Mouse (Mus musculus) testis, postnatal 10 days (tissue): ENCODE measurements around the gene Abtb2.
A peak's percentile ranks its signal among the peaks of the same experiment; 100 is the strongest.

Experiments
- DNase-seq: peaks from one replicate; pipeline ENCODE4 v3.0.0; 2021; ENCODE audit warnings: low spot score

Abtb2 gene

DNA sequence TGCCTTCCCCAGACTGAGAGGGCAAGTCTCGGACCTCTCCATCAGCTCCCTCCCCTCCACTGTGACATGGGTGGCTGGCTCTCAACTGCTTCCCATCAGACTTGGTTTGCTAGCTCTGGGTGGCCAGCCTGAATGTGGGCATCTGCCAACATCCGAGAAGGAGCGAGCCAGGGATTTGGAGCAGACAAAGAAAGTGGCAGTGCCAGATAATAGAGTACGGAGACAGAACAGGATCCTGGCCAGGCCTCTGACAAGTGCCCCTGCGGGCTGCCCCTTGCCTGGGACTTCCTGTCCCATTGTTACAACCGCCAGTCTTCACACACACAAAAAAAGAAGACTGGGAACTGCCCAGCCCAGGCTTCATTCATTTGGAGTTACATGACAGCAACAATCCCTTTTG, 124.3 kb downstream of the Abtb2 start:
- DNase-seq = no peak

DNA sequence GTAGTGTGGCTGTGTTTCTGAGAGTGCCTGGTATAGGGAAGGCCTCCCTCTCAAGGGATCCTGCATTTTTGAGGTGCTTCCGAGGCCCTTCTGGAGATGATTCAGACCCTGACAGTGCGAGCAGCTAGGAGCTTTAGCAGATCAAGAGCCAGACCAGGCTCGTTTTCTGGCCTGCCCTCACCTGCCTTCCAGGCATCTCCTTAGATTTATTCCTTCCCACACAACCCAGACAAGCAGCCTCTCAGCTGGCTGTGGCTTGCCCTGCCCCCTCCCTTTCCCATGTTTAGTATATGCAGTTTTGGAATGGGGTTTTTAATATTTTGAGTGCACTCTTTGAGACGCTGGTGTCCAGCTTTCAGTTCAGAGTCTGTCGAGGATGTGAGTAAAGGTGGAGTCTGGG, 124.7 kb downstream of the Abtb2 start:
- DNase-seq = no peak

- DNase-seq = no peak
These were observed 125.2 kb downstream of the Abtb2 start for GRCm38 (mm10) chr2:103691278-103691677.

GRCm38 (mm10) chr2:103692810-103693209, 126.7 kb downstream of the Abtb2 start:
- DNase-seq = no peak

DNA sequence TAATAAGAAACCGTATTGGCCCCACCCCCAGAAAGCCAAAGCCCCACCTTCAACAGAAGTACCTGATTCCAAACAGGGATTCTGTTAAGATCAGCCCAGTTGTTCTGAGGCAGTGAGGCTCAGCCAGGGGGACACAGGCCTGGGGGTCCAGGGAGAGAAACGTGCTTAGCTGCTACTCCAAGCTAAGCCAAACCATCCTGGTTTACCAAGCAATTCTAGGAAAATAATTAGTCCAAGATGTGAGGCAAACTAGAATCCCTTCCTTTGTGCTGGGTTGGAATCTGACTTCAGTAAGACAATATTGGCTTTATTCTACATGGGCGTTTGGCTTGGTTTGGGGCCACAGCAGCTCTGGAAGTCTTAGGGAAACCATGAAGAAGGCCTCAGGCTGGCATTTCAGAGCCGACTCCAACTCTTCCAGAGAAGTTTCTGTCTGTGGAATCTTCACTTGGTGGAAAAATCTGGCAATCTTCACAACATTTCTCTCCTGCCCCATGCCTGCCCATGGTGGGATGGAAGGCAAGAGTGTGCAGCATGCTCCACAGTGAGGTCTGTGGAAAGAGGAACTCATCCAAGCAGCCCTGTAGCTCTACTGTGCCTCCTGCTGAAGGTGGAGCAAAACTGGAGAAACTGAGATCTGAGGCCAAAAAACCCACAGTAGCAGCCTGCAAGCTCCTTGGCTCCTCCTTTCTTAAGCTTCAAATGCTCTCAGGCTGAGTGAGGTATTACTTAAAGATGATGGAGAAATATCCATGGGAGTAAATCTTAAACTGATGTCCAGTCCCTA, 128.9 kb downstream of the Abtb2 start:
- DNase-seq = no peak

- DNase-seq = no peak
These were observed 130.1 kb downstream of the Abtb2 start for GRCm38 (mm10) chr2:103696177-103696576.

DNA sequence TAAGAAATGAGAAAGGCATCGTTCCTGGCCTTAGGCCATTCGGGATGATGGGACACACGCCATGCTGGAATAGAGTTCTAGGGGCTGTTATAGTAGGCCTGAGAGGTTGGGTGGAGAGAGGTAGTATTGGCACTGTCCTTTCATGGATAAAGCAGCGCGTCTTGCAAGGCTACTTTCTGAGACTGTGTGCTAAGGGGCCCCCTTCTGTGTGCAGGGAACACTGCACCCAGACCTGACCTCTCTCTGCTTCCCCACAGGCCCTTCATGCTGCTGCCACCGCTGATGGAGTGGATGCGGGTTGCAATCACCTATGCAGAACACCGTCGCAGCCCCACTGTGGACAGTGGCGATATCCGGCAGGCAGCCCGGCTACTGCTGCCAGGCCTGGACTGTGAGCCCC, 134.4 kb downstream of the Abtb2 start:
- DNase-seq = no peak

DNA sequence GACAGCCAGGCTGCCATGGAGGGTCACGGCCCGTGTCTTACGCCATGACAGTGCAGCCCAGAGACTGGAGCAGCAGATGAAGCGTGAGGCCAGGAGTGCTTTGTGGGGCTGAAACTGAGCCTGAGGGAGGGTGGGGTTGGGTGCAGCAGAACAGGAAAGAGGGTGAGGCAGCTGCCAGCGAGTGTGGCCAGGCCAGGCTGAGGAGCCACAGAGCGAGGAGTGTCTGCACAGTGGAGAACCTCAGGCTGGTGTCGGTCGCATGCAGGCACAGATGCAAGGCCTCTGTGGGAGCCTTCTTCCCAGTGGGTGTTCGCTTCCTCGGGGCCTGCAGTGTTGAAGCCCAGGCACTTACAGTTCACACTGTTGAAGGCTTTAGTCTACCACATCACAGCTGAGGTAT, 137.2 kb downstream of the Abtb2 start:
- DNase-seq = no peak

- no peak for DNase-seq
These were observed 137.8 kb downstream of the Abtb2 start for GRCm38 (mm10) chr2:103703865-103704264.

- DNase-seq = no peak
These were observed 139.7 kb downstream of the Abtb2 start for GRCm38 (mm10) chr2:103705826-103706225.

GRCm38 (mm10) chr2:103706226-103706625, 140.1 kb downstream of the Abtb2 start:
- peak; percentile 93 for DNase-seq

- DNase-seq = no peak
These were observed 141.1 kb downstream of the Abtb2 start for GRCm38 (mm10) chr2:103707056-103707776.

DNA sequence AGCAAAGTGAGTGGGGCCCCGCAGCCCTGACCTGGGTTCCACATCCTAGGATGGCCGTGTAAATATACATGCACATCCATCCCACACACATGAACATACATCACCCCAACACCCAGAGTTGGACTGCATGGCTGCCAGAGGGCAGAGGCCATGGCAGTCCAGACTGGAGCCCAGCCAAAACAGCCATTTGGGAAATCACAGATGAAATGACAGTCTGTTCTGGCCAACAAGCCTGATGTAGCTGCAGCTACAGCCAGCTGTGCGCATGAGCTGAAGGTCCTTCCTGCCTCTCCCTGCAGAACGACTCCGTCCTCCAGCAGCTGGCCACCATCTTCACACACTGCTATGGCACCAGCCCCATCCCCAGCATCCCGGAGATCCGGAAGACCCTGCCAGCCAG, 144.7 kb downstream of the Abtb2 start:
- DNase-seq = peak; percentile 55

DNA sequence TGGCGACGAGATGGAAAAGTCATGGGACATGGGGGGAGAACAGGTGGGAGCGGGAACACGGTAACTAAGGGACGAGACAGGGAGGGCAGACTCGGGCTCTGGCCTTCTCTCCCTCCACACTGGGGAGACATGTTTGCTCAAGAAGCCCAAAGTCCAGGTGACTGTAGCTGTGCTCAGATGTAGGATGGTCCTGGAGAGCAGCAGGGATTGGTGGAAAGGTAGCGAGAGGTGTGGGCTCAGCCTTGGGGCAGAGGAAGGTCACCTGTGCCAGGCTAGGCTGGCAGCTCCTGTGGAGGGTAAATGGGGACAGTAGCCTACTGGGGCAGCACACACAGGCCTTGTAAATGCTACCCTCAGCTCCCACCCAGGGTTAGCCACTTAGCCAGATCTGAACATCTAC, 147.7 kb downstream of the Abtb2 start:
- no peak for DNase-seq

DNA sequence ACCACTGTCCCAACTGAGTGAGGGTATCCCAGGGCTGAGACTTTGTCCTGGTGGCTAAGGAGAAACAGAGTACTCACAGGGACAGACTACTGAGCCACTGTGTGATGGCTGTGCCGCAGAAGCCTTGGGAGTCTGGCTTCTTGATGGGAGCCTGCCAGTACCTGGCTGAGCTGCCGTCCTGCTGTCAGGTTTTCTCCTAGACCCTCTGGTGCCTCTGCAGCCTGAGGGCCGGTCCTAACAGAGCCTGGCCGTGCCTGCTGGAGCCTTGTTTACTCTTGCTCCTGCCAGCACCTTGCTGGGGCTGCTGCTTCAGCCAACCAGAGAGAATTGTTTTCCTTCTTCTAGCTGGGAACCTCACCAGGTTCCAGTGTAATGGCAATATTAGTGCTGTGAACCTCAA, 148.3 kb downstream of the Abtb2 start:
- no peak for DNase-seq

DNA sequence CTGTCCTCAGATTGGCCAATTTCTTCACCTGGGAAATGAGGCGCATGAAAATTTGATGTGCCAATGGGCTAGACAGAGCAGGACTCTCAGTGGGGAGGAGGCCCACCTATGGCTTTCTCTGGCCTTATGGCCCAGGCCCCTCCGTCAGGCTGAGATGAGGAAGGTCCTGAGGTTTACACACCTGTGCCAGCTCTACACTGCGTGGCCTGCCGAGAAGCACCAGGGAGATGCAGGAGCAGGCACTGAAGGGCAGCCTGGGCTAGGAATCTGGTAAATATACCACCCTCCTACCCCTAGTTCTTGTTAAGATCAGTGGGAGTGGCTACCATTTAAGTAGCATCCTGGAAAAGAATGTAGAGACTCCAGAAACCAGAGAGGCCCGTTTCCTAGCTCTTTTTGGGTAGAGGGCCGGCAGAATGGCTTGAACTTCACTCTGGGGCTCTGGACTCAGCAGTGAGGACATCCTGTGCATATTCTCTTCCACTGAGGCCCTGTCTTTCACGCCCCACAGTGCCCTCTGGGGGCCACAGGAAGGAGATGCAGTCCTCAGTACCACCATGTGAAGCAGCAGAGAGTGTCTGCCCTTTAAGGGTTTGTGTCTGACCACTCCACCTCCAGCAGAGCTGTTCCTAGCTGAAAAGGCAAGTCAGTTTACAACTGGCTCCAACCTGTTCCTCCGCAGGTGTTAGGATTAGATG, 152.6 kb downstream of the Abtb2 start:
- DNase-seq = peak; percentile 83

DNA sequence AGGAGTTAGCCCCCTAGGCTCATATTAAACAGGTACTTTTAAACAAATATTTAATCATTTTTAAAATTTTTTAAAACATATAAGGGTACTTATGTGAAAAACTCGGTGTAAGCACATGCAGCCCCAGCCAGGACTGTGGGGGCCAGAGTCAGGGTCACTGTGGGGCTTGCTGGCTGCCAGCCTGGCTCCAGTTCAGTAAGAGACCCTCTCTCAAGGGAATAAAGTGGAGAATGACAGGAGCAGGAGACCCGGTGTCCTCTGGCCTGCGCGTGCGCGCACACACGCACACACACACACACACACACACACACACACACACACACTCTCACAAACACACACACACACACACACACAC, 153.2 kb downstream of the Abtb2 start:
- no peak for DNase-seq

GRCm38 (mm10) chr2:103724521-103724920, 158.4 kb downstream of the Abtb2 start:
- no peak for DNase-seq

GRCm38 (mm10) chr2:103728027-103728540, 162.0 kb downstream of the Abtb2 start:
- no peak for DNase-seq

GRCm38 (mm10) chr2:103730999-103731398, 164.9 kb downstream of the Abtb2 start:
- no peak for DNase-seq

DNA sequence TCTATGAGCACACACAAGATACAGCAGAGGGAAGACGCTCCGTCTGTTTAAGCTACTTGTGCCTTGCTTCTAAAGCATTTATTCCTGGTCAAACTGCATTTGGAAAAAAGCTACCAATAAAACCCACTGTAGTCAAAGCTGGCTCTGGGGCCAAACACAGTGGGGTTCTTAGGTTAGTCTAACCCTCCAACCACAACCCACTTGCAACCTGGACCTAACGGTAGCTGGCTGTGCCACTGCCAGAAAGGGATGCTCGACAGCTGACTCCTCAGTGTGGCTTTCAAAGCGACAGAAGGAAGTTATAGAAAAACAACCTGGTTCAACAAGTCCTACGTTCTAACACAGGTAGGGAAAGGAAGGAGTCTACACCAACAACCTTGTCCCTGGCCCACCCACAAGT, 165.3 kb downstream of the Abtb2 start:
- DNase-seq = no peak

- peak; percentile 32 for DNase-seq
These were observed 176.7 kb downstream of the Abtb2 start for GRCm38 (mm10) chr2:103742821-103743220.

GRCm38 (mm10) chr2:103743536-103743935, 177.4 kb downstream of the Abtb2 start:
- DNase-seq = peak; percentile 27
